Mouse (Mus musculus) hindbrain, embryonic 16.5 days (tissue): ENCODE results near the gene Zfp451. TPM values are rescaled to one million over a fixed set of nuclear protein-coding genes. Genes with fewer than 3 reads are reported as not detected.
"Not testable (repeated sequence)": the region's sequence is repeated elsewhere in the genome, so short reads cannot be mapped to it uniquely, and the experiment has no call there.

Experiments used
- ATAC-seq: fragments of 200-750 bp; cut with Nextera tagmentation; 2 replicates; pipeline ENCODE4 v1.8.0; 2017; ENCODE audit warnings: moderate TSS enrichment, moderate library complexity
- H3K27ac ChIP-seq: fragments of 300-500 bp; sonication (generic); 2 replicates; pipeline ENCODE4 v1.5.1; 2014; ENCODE audit warnings: low read depth, mild to moderate bottlenecking, control low read depth, low read length, moderate library complexity
- H3K27me3 ChIP-seq: fragments of 300-500 bp; sonication (generic); replicated peaks from 2 replicates; pipeline ENCODE4 v1.6.1; 2014; ENCODE audit warnings: low read length; ENCODE audit not compliant: control insufficient read depth, insufficient read depth
- H3K36me3 ChIP-seq: fragments of 300-500 bp; sonication (generic); 2 replicates; pipeline ENCODE4 v1.6.1; 2014; ENCODE audit warnings: mild to moderate bottlenecking, low read length, moderate library complexity, mixed read lengths; ENCODE audit not compliant: control insufficient read depth, insufficient read depth
- H3K4me1 ChIP-seq: fragments of 300-500 bp; sonication (generic); 2 replicates; pipeline ENCODE4 v1.6.1; 2014; ENCODE audit warnings: low read depth, low read length; ENCODE audit not compliant: control insufficient read depth, insufficient read depth
- H3K4me2 ChIP-seq: fragments of 300-500 bp; sonication (generic); 2 replicates; pipeline ENCODE4 v1.6.1; 2014; ENCODE audit warnings: mild to moderate bottlenecking, low read length, control low read depth, moderate library complexity
- H3K4me3 ChIP-seq: fragments of 300-500 bp; sonication (generic); 2 replicates; pipeline ENCODE4 v1.5.1; 2014; ENCODE audit warnings: mild to moderate bottlenecking, low read length, control low read depth, moderate library complexity
- H3K9ac ChIP-seq: fragments of 300-500 bp; sonication (generic); 2 replicates; pipeline ENCODE4 v1.6.1; 2014; ENCODE audit warnings: low read depth, mild to moderate bottlenecking, control low read depth, low read length, moderate library complexity
- H3K9me3 ChIP-seq: fragments of 300-500 bp; sonication (generic); 2 replicates; pipeline ENCODE4 v1.6.1; 2014; ENCODE audit warnings: mild to moderate bottlenecking, low read length, moderate library complexity; ENCODE audit not compliant: control insufficient read depth
- WGBS: fragments of 180-500 bp; shearing (Covaris S2); extraction: QIAGEN DNeasy Blood & Tissue Kit; methylation state at CpG from one replicate; pipeline ENCODE4 v1.1.7; 2014; 5-methylcytosine and 5-hydroxymethylcytosine counted together
- polyA plus RNA-seq: library from polyadenylated mRNA; unstranded; fragments of >200 nt; fragmentation: Nextera tagmentation; extraction: Ambion mirVana; gene quantifications from 2 replicates; pipeline ENCODE4 v1.2.1, GENCODE M21; 2015

The Zfp451 gene
- polyA plus RNA-seq, 1 experiment from 2014 or later: 30.3 TPM

DNA sequence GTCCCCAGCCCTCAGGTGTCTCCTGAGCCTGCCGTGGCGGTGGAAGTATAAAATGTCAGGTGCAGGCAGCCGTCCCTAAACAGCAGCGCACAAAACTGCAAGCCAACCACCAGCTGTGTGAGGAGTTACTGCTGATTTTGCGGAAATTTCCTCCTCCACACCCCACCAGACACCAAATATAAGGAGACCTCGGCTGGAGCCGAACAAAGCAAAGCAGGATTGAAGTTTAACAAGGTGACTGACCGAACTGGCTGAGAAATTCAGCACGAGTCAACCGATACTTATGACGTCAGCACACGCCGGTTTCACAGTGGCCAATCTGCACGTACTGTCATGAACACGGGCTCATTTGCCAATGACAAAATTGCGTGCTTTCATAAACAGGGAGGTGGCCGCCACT lies 60.3 kb downstream of the Zfp451 start:
- H3K9ac ChIP-seq: no peak overlapping the region
- H3K4me2 ChIP-seq: no peak overlapping the region
- H3K36me3 ChIP-seq: no peaks in the 10 kb centered on the region
- peaks cover 6% of the 10 kb centered on the region for H3K4me1 ChIP-seq
- no peaks in the 10 kb centered on the region for H3K27me3 ChIP-seq
- no peaks in the 10 kb centered on the region for H3K9me3 ChIP-seq
- no peak overlapping the region for H3K27ac ChIP-seq
- H3K4me3 ChIP-seq: no peak overlapping the region
- 89% methylated on average over 17 of the region's 17 CpGs for WGBS
- no peak for ATAC-seq

DNA sequence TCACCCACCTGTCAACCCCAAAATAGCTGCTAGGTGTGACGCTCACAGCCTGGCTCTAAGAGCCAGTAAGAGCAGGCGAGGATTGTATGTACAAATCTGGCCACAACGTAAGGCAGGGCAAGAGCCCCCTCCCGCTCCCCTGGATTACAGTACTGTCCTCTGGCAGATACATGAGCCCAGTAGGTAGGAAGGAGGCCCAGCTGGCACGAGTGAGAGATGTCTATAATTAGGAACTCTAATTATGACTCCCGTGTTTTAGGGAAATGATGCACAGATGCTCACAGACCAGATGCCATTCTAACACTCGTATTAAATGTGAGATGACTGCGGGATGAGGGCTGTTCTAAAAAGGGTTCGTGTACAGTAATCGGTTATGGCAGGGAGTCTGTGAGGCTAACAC lies 63.1 kb downstream of the Zfp451 start:
- Histone ChIP-seq H3K4me3 (no peak overlapping the region), H3K4me2 (no peak overlapping the region), H3K36me3 (no peaks in the 10 kb centered on the region), H3K27ac (no peak overlapping the region), H3K9ac (no peak overlapping the region), H3K4me1 (no peaks in the 10 kb centered on the region; the same call in 1 of the 2 replicates), H3K27me3 (no peaks in the 10 kb centered on the region), H3K9me3 (no peaks in the 10 kb centered on the region)
- ATAC-seq: peak; percentile 80
- WGBS: 62% methylated on average over 10 of the region's 10 CpGs

GRCm38 (mm10) chr1:33749709-33750108 lies 64.7 kb downstream of the Zfp451 start:
- H3K36me3 ChIP-seq, H3K27me3 ChIP-seq, H3K9ac ChIP-seq, H3K9me3 ChIP-seq, H3K4me3 ChIP-seq, ATAC-seq, H3K4me2 ChIP-seq, H3K4me1 ChIP-seq, H3K27ac ChIP-seq: not testable (repeated sequence)
- 91% methylated on average over 3 of the region's 4 CpGs for WGBS

GRCm38 (mm10) chr1:33749109-33749508 lies 65.3 kb downstream of the Zfp451 start:
- no peaks in the 10 kb centered on the region for H3K4me1 ChIP-seq
- H3K4me2 ChIP-seq: no peak overlapping the region
- H3K4me3 ChIP-seq: no peak overlapping the region
- H3K9ac ChIP-seq: no peak overlapping the region
- no peak for ATAC-seq
- 98% methylated on average over 11 of the region's 11 CpGs for WGBS
- no peaks in the 10 kb centered on the region for H3K36me3 ChIP-seq
- H3K27me3 ChIP-seq: no peaks in the 10 kb centered on the region
- H3K27ac ChIP-seq: no peak overlapping the region
- H3K9me3 ChIP-seq: no peaks in the 10 kb centered on the region

DNA sequence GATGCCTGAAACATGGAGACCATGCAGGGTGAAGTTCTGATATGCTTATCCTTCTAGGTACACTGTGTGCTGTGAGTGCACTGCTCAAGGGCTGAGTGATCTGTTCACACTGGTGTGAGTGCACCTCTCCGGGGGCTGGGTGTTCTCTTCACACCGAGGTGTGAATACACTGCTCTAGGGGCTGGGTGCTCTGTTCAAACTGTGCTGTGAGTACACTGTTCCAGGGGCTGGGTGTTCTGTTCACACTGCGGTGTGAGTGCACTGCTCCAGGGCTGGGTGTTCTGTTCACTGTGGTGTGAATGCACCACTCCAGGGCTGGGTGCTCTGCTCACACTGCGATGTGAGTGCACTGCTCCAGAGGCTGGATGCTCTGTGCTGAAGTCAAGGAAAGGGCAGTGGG lies 68.5 kb downstream of the Zfp451 start:
- no peak overlapping the region for H3K4me2 ChIP-seq
- H3K27me3 ChIP-seq: no peaks in the 10 kb centered on the region
- WGBS: 96% methylated on average over 4 of the region's 4 CpGs
- H3K27ac ChIP-seq: no peak overlapping the region
- ATAC-seq: peak; percentile 28; the same call in 1 of the 2 replicates
- H3K4me1 ChIP-seq: no peaks in the 10 kb centered on the region
- H3K4me3 ChIP-seq: no peak overlapping the region
- H3K36me3 ChIP-seq: peaks cover under 1% of the 10 kb centered on the region; the same call in 1 of the 2 replicates
- H3K9ac ChIP-seq: no peak overlapping the region
- no peaks in the 10 kb centered on the region for H3K9me3 ChIP-seq

GRCm38 (mm10) chr1:33744815-33745214 lies 69.6 kb downstream of the Zfp451 start:
- H3K9me3 ChIP-seq, H3K27ac ChIP-seq, H3K4me1 ChIP-seq, H3K9ac ChIP-seq, H3K27me3 ChIP-seq, H3K36me3 ChIP-seq, H3K4me3 ChIP-seq, ATAC-seq, H3K4me2 ChIP-seq: not testable (repeated sequence)
- 96% methylated on average over 9 of the region's 9 CpGs for WGBS

DNA sequence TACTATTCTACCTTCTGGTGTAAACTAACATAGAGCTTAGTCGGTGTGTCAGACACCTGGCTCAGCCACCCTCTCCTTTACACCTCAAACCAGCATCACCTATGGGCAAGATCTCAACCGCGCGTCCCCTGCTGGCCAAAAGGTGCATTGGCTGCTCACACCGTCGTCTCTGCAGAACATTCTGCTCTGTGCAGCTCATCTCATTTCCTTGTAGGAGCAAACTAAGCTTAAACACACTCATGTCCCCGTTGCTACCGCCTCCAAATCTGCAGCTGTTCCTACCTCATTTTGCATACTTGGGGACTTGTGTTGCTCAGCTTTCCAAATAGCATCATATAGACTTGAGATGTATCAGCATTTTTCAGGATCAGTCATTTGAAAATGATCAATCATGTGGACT lies 71.5 kb downstream of the Zfp451 start:
- no peak overlapping the region for H3K27ac ChIP-seq
- H3K27me3 ChIP-seq: no peaks in the 10 kb centered on the region
- H3K9me3 ChIP-seq: no peaks in the 10 kb centered on the region
- no peaks in the 10 kb centered on the region for H3K4me1 ChIP-seq
- no peak overlapping the region for H3K9ac ChIP-seq
- WGBS: 26% methylated on average over 8 of the region's 8 CpGs
- ATAC-seq: no peak
- H3K4me3 ChIP-seq: no peak overlapping the region
- H3K4me2 ChIP-seq: no peak overlapping the region
- peaks cover 10% of the 10 kb centered on the region for H3K36me3 ChIP-seq

DNA sequence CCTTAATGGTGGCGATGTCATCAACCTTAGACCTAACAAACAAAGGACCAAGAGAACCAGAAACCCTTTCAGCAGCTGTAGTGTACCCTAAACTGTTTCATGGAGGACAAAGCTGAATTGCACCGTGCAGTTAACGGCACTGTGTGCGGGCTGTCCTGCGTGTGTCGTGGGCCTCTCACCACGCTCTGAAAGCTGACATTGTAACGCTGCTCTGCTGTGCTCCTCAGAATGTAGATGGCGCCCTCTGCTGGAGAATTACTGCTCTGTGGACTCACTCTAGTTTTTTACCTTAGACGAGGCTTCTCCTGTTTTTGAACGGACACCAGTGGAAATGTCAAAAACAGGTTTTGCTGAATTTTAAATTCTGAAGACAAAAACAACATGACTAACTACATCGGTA lies 75.1 kb downstream of the Zfp451 start:
- peak; percentile 88 for ATAC-seq
- Histone ChIP-seq H3K36me3 (peaks cover 30% of the 10 kb centered on the region), H3K9me3 (no peaks in the 10 kb centered on the region), H3K27ac (no peak overlapping the region), H3K4me2 (no peak overlapping the region), H3K4me1 (no peaks in the 10 kb centered on the region), H3K27me3 (no peaks in the 10 kb centered on the region), H3K9ac (no peak overlapping the region), H3K4me3 (no peak overlapping the region)
- 28% methylated on average over 12 of the region's 12 CpGs for WGBS

GRCm38 (mm10) chr1:33738681-33739278 lies 75.6 kb downstream of the Zfp451 start:
- H3K36me3 ChIP-seq: peaks cover 30% of the 10 kb centered on the region
- no peaks in the 10 kb centered on the region for H3K27me3 ChIP-seq
- H3K4me2 ChIP-seq: no peak overlapping the region
- 89% methylated on average over 11 of the region's 11 CpGs for WGBS
- H3K4me3 ChIP-seq: no peak overlapping the region
- no peak overlapping the region for H3K27ac ChIP-seq
- H3K9ac ChIP-seq: no peak overlapping the region
- no peaks in the 10 kb centered on the region for H3K9me3 ChIP-seq
- no peaks in the 10 kb centered on the region for H3K4me1 ChIP-seq
- ATAC-seq: peak; percentile 15; the same call in 1 of the 2 replicates

GRCm38 (mm10) chr1:33738281-33738680 lies 76.1 kb downstream of the Zfp451 start:
- no peak overlapping the region for H3K9ac ChIP-seq
- 91% methylated on average over 11 of the region's 11 CpGs for WGBS
- H3K4me2 ChIP-seq: no peak overlapping the region
- peaks cover 30% of the 10 kb centered on the region for H3K36me3 ChIP-seq
- H3K27ac ChIP-seq: no peak overlapping the region
- H3K4me1 ChIP-seq: no peaks in the 10 kb centered on the region
- H3K27me3 ChIP-seq: no peaks in the 10 kb centered on the region
- no peak overlapping the region for H3K4me3 ChIP-seq
- no peaks in the 10 kb centered on the region for H3K9me3 ChIP-seq
- no peak for ATAC-seq
